Mouse (Mus musculus): ENCODE measurements at regions not wholly inside any gene's neighbourhood (a gene's known extent, or its start where the extent isn't known, plus 50 kb on each side); places are given as distances from the start of the nearest gene placed in this dataset.

DNA sequence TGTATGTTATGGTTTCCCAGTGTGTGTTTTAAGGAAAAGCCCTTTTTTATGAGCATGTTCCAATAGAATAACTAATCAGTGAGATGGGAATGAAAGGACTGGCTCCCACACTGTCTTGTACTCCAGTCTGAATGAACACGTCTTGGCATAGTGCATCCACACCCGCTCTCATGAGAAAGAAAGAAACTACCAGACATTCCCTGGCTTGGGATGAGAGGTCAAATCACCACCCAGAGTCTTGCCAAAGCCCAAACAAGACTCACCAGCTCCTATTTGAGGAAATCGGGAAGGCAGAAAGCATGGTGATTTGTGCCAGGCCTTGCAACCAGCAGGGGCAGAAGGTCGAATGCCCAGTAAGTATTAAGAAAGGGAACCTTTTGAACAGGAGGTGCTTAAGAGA lies 110.6 kb downstream of the Tmx1 start:
- Histone ChIP-seq H3K4me3 (ENCODE audit: insufficient read depth, poor library complexity, severe bottlenecking) (no peak overlapping the region), H3K79me3 (ENCODE audit: low read depth) (no peaks in the 10 kb centered on the region), H3K27me3 (ENCODE audit: control insufficient read depth, insufficient read depth, insufficient read length) (no peaks in the 10 kb centered on the region), H3ac (ENCODE audit: control insufficient read depth, insufficient read length, low read depth) (no peak overlapping the region), H3K79me2 (ENCODE audit: control insufficient read depth, insufficient read depth) (no peaks in the 10 kb centered on the region), H3K36me3 (ENCODE audit: control insufficient read depth, insufficient read depth) (no peaks in the 10 kb centered on the region)
- TF ChIP-seq MYOG (IDR thresholded peaks at IDR 0.05; ENCODE audit: control insufficient read depth, extremely low read depth, insufficient read length) (no peak), CEBPB (IDR thresholded peaks at IDR 0.05; ENCODE audit: low read depth) (no peak), FOSL1 (IDR thresholded peaks at IDR 0.05; ENCODE audit: insufficient read depth, low read length, poor library complexity, severe bottlenecking) (no peak), MAX (IDR thresholded peaks at IDR 0.05) (no peak), USF1 (IDR thresholded peaks at IDR 0.05; ENCODE audit: low read depth) (no peak)

- TF ChIP-seq MYOG (IDR thresholded peaks at IDR 0.05; ENCODE audit: control insufficient read depth, extremely low read depth, insufficient read length) = no peak
- TF ChIP-seq CEBPB (IDR thresholded peaks at IDR 0.05; ENCODE audit: low read depth) = no peak
- TF ChIP-seq USF1 (IDR thresholded peaks at IDR 0.05; ENCODE audit: low read depth) = no peak
- no peak for TF ChIP-seq FOSL1 (IDR thresholded peaks at IDR 0.05; ENCODE audit: insufficient read depth, low read length, poor library complexity, severe bottlenecking)
- no peak for TF ChIP-seq CTCF (IDR thresholded peaks at IDR 0.05; ENCODE audit: control insufficient read depth, insufficient read depth, insufficient read length)
- no peak for TF ChIP-seq MAX (IDR thresholded peaks at IDR 0.05)
- no peak for TF ChIP-seq MYOD1 (IDR thresholded peaks at IDR 0.05; ENCODE audit: control insufficient read depth, insufficient read length, low read depth)
These were observed 122.8 kb downstream of the Tmx1 start for GRCm38 (mm10) chr12:70575665-70576064.

GRCm38 (mm10) chr12:70577769-70578168 lies 124.9 kb downstream of the Tmx1 start:
- Histone ChIP-seq H3K36me3 (ENCODE audit: control insufficient read depth, insufficient read depth) (no peaks in the 10 kb centered on the region), H3K27me3 (ENCODE audit: control insufficient read depth, insufficient read depth, insufficient read length) (no peaks in the 10 kb centered on the region), H3K79me3 (ENCODE audit: low read depth) (no peaks in the 10 kb centered on the region), H3ac (ENCODE audit: control insufficient read depth, insufficient read length, low read depth) (no peak overlapping the region), H3K4me3 (ENCODE audit: insufficient read depth, poor library complexity, severe bottlenecking) (no peak overlapping the region), H3K79me2 (ENCODE audit: control insufficient read depth, insufficient read depth) (no peaks in the 10 kb centered on the region)
- no peak for TF ChIP-seq MAX (IDR thresholded peaks at IDR 0.05)
- TF ChIP-seq CTCF (IDR thresholded peaks at IDR 0.05; ENCODE audit: control insufficient read depth, insufficient read depth, insufficient read length) = no peak
- TF ChIP-seq MYOG (IDR thresholded peaks at IDR 0.05; ENCODE audit: control insufficient read depth, extremely low read depth, insufficient read length) = no peak
- TF ChIP-seq CEBPB (IDR thresholded peaks at IDR 0.05; ENCODE audit: low read depth) = no peak
- TF ChIP-seq FOSL1 (IDR thresholded peaks at IDR 0.05; ENCODE audit: insufficient read depth, low read length, poor library complexity, severe bottlenecking) = no peak
- TF ChIP-seq USF1 (IDR thresholded peaks at IDR 0.05; ENCODE audit: low read depth) = no peak
- no peak for TF ChIP-seq MYOD1 (IDR thresholded peaks at IDR 0.05; ENCODE audit: control insufficient read depth, insufficient read length, low read depth)

More at GRCm38 (mm10) chr12:70575665-70576064, 122.8 kb downstream of the Tmx1 start:
- Histone ChIP-seq H3K27me3 (ENCODE audit: control insufficient read depth, insufficient read depth, insufficient read length) (no peaks in the 10 kb centered on the region), H3K36me3 (ENCODE audit: control insufficient read depth, insufficient read depth) (no peaks in the 10 kb centered on the region), H3K79me2 (ENCODE audit: control insufficient read depth, insufficient read depth) (no peaks in the 10 kb centered on the region), H3K79me3 (ENCODE audit: low read depth) (no peaks in the 10 kb centered on the region), H3K4me3 (ENCODE audit: insufficient read depth, poor library complexity, severe bottlenecking) (no peak overlapping the region), H3ac (ENCODE audit: control insufficient read depth, insufficient read length, low read depth) (no peak overlapping the region)

- Histone ChIP-seq H3K79me3 (ENCODE audit: low read depth) (no peaks in the 10 kb centered on the region), H3K36me3 (ENCODE audit: control insufficient read depth, insufficient read depth) (no peaks in the 10 kb centered on the region), H3K4me3 (ENCODE audit: insufficient read depth, poor library complexity, severe bottlenecking) (no peak overlapping the region), H3K79me2 (ENCODE audit: control insufficient read depth, insufficient read depth) (no peaks in the 10 kb centered on the region), H3ac (ENCODE audit: control insufficient read depth, insufficient read length, low read depth) (no peak overlapping the region), H3K27me3 (ENCODE audit: control insufficient read depth, insufficient read depth, insufficient read length) (no peaks in the 10 kb centered on the region)
- TF ChIP-seq MYOG (IDR thresholded peaks at IDR 0.05; ENCODE audit: control insufficient read depth, extremely low read depth, insufficient read length) (no peak), CTCF (IDR thresholded peaks at IDR 0.05; ENCODE audit: control insufficient read depth, insufficient read depth, insufficient read length) (no peak), FOSL1 (IDR thresholded peaks at IDR 0.05; ENCODE audit: insufficient read depth, low read length, poor library complexity, severe bottlenecking) (no peak), CEBPB (IDR thresholded peaks at IDR 0.05; ENCODE audit: low read depth) (no peak), MYOD1 (IDR thresholded peaks at IDR 0.05; ENCODE audit: control insufficient read depth, insufficient read length, low read depth) (no peak), MAX (IDR thresholded peaks at IDR 0.05) (no peak)
These were observed 126.5 kb downstream of the Tmx1 start for GRCm38 (mm10) chr12:70579328-70579905.

DNA sequence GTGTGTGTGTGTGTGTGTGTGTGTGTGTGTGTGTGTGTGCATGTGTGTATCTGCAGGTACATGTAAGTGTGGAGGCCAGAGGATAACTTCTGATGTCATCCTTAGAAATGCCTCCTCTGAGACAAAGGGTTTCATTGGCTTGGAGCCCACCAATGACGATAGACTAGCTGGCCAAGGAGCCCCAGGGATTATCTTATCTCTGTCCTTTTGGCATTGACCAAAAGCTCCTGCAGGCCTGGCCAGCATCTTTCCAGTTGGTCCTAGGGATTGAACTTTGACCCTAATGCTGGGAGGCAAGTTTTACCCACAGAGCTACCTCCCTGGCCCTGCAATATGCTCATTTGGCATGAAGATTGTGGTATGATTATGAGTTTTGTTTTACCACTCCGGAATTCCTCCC lies 133.3 kb downstream of the Tmx1 start:
- Histone ChIP-seq H3K27me3 (ENCODE audit: control insufficient read depth, insufficient read depth, insufficient read length) (no peaks in the 10 kb centered on the region), H3K4me3 (ENCODE audit: insufficient read depth, poor library complexity, severe bottlenecking) (no peak overlapping the region), H3K79me3 (ENCODE audit: low read depth) (no peaks in the 10 kb centered on the region), H3ac (ENCODE audit: control insufficient read depth, insufficient read length, low read depth) (no peak overlapping the region), H3K79me2 (ENCODE audit: control insufficient read depth, insufficient read depth) (no peaks in the 10 kb centered on the region), H3K36me3 (ENCODE audit: control insufficient read depth, insufficient read depth) (no peaks in the 10 kb centered on the region)
- TF ChIP-seq MYOD1 (IDR thresholded peaks at IDR 0.05; ENCODE audit: control insufficient read depth, insufficient read length, low read depth) (no peak), MAX (IDR thresholded peaks at IDR 0.05) (no peak), CTCF (IDR thresholded peaks at IDR 0.05; ENCODE audit: control insufficient read depth, insufficient read depth, insufficient read length) (no peak), FOSL1 (IDR thresholded peaks at IDR 0.05; ENCODE audit: insufficient read depth, low read length, poor library complexity, severe bottlenecking) (no peak), MYOG (IDR thresholded peaks at IDR 0.05; ENCODE audit: control insufficient read depth, extremely low read depth, insufficient read length) (no peak), USF1 (IDR thresholded peaks at IDR 0.05; ENCODE audit: low read depth) (no peak), CEBPB (IDR thresholded peaks at IDR 0.05; ENCODE audit: low read depth) (no peak)

- Histone ChIP-seq H3K4me3 (ENCODE audit: insufficient read depth, poor library complexity, severe bottlenecking) (no peak overlapping the region), H3K36me3 (ENCODE audit: control insufficient read depth, insufficient read depth) (no peaks in the 10 kb centered on the region), H3ac (ENCODE audit: control insufficient read depth, insufficient read length, low read depth) (no peak overlapping the region), H3K27me3 (ENCODE audit: control insufficient read depth, insufficient read depth, insufficient read length) (no peaks in the 10 kb centered on the region), H3K79me2 (ENCODE audit: control insufficient read depth, insufficient read depth) (no peaks in the 10 kb centered on the region), H3K79me3 (ENCODE audit: low read depth) (no peaks in the 10 kb centered on the region)
- no peak for TF ChIP-seq CEBPB (IDR thresholded peaks at IDR 0.05; ENCODE audit: low read depth)
- no peak for TF ChIP-seq MYOD1 (IDR thresholded peaks at IDR 0.05; ENCODE audit: control insufficient read depth, insufficient read length, low read depth)
- no peak for TF ChIP-seq USF1 (IDR thresholded peaks at IDR 0.05; ENCODE audit: low read depth)
These were observed 135.3 kb downstream of the Tmx1 start for GRCm38 (mm10) chr12:70588234-70588633.

All from C2C12 (cell line).